Mouse (Mus musculus): ENCODE data around the gene AU022252.
A peak's percentile ranks its signal among the peaks of the same experiment; 100 is the strongest.
"Not testable (repeated sequence)": the region's sequence is repeated elsewhere in the genome, so short reads cannot be mapped to it uniquely, and the experiment has no call there.

AU022252 gene

GRCm38 (mm10) chr4:119232410-119233255 is at the start of gene AU022252, which contains the start of gene P3h1:
AU022252 (minus strand) TSS chr4:119232712.
P3h1 (plus strand) TSS chr4:119232915.
- peak; percentile 99 for DNase-seq (ENCODE audit: low spot score in 2 of 2)

- not testable (repeated sequence) for DNase-seq (ENCODE audit: low spot score in 2 of 2)
Observed at GRCm38 (mm10) chr4:119278784-119279183, 46.3 kb upstream of the AU022252 start.

GRCm38 (mm10) chr4:119275726-119276125 is 43.2 kb upstream of the AU022252 start:
- no peak for DNase-seq (ENCODE audit: low spot score in 2 of 2)

- DNase-seq (ENCODE audit: low spot score in 2 of 2): no peak
Observed at GRCm38 (mm10) chr4:119275226-119275625, 42.7 kb upstream of the AU022252 start.

GRCm38 (mm10) chr4:119274627-119275026 is 42.1 kb upstream of the AU022252 start:
- no peak for DNase-seq (ENCODE audit: low spot score in 2 of 2)

GRCm38 (mm10) chr4:119266606-119267005 is 34.1 kb upstream of the AU022252 start:
- DNase-seq (ENCODE audit: low spot score in 2 of 2): no peak

- no peak for DNase-seq (ENCODE audit: low spot score in 2 of 2)
Observed at GRCm38 (mm10) chr4:119263459-119263858, 30.9 kb upstream of the AU022252 start.

- DNase-seq (ENCODE audit: low spot score in 2 of 2): no peak
Observed at GRCm38 (mm10) chr4:119262483-119262882, 30.0 kb upstream of the AU022252 start.

GRCm38 (mm10) chr4:119261087-119261713 is 28.7 kb upstream of the AU022252 start:
- no peak for DNase-seq (ENCODE audit: low spot score in 2 of 2)

- DNase-seq (ENCODE audit: low spot score in 2 of 2): no peak
Observed at GRCm38 (mm10) chr4:119259344-119260254, 27.1 kb upstream of the AU022252 start.

- DNase-seq (ENCODE audit: low spot score in 2 of 2): no peak
Observed at GRCm38 (mm10) chr4:119257083-119257482, 24.6 kb upstream of the AU022252 start.

- DNase-seq (ENCODE audit: low spot score in 2 of 2): no peak
Observed at GRCm38 (mm10) chr4:119255351-119255750, 22.8 kb upstream of the AU022252 start, which contains the start of gene Cldn19. Cldn19 (plus strand) TSS chr4:119255414.

- DNase-seq (ENCODE audit: low spot score in 2 of 2): peak in 1 of 2 experiments; percentile 43
Observed at GRCm38 (mm10) chr4:119254012-119254618, 21.6 kb upstream of the AU022252 start.

- no peak for DNase-seq (ENCODE audit: low spot score in 2 of 2)
Observed at GRCm38 (mm10) chr4:119252025-119252808, 19.7 kb upstream of the AU022252 start.

GRCm38 (mm10) chr4:119248407-119248965 is 16.0 kb upstream of the AU022252 start:
- no peak for DNase-seq (ENCODE audit: low spot score in 2 of 2)

- DNase-seq (ENCODE audit: low spot score in 2 of 2): peak in 1 of 2 experiments; percentile 70
Observed at GRCm38 (mm10) chr4:119247462-119248235, 15.1 kb upstream of the AU022252 start.

- no peak for DNase-seq (ENCODE audit: low spot score in 2 of 2)
Observed at GRCm38 (mm10) chr4:119246688-119247225, 14.2 kb upstream of the AU022252 start.

GRCm38 (mm10) chr4:119245961-119246360 is 13.4 kb upstream of the AU022252 start:
- peak in 1 of 2 experiments; percentile 29 for DNase-seq (ENCODE audit: low spot score in 2 of 2)

- DNase-seq (ENCODE audit: low spot score in 2 of 2): peak; percentile 64 to 82
Observed at GRCm38 (mm10) chr4:119245556-119245955, 13.0 kb upstream of the AU022252 start.

All from left cerebral cortex, adult 9 months (tissue).